Mouse (Mus musculus): ENCODE results near the gene Gm49378. TPM values are rescaled to one million over a fixed set of nuclear protein-coding genes. Genes with fewer than 3 reads are reported as not detected.

Gene Gm49378
- total RNA-seq, 4 experiments from 2014 or later, result 0.67 to 1.6 (median 1.5) TPM

DNA sequence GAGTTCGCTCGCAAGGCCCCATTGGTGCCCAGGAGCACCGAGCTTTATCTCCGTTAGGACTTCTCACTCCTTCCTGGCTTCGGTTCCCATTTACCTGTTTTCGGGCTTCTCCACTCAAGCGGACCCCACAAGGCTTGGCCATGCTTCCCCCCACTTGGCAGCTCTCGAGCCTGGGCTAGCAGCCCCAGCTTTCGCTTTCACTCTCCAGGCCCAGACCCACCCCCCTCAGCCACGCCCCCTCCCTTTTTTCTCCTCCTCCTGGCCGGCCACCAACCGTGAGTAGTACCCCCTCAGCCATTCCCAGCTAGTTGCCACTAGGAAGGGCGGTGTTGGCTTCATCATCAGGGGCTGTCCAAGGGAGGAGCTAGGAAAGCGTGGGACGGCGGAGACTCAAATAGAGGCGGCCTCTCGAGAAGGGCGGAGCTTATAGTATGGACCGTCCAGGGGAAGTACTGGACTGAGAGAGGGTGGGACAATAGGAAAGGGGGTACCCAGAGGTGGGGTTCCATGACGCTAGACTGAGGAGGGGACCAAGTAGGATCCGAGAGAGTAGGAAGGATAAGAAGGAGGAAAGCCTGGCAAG is 46.9 kb downstream of the Gm49378 start, which contains the start of gene Psme2:
Psme2 (minus strand) TSS at position 366 of the 583 bp plus-strand sequence.
- DNase-seq (ENCODE audit: low spot score in 2 of 2), result peak; percentile 89 to 94

- no peak for DNase-seq (ENCODE audit: low spot score in 2 of 2)
These were observed 47.8 kb downstream of the Gm49378 start for GRCm38 (mm10) chr14:55589771-55590448.

- DNase-seq (ENCODE audit: low spot score in 2 of 2), result no peak
These were observed 48.4 kb downstream of the Gm49378 start for GRCm38 (mm10) chr14:55589271-55589670.

GRCm38 (mm10) chr14:55586149-55586548 is 51.5 kb downstream of the Gm49378 start:
- DNase-seq (ENCODE audit: low spot score in 2 of 2), result no peak

GRCm38 (mm10) chr14:55585566-55585960 is 52.1 kb downstream of the Gm49378 start:
- DNase-seq (ENCODE audit: low spot score in 2 of 2), result no peak

DNA sequence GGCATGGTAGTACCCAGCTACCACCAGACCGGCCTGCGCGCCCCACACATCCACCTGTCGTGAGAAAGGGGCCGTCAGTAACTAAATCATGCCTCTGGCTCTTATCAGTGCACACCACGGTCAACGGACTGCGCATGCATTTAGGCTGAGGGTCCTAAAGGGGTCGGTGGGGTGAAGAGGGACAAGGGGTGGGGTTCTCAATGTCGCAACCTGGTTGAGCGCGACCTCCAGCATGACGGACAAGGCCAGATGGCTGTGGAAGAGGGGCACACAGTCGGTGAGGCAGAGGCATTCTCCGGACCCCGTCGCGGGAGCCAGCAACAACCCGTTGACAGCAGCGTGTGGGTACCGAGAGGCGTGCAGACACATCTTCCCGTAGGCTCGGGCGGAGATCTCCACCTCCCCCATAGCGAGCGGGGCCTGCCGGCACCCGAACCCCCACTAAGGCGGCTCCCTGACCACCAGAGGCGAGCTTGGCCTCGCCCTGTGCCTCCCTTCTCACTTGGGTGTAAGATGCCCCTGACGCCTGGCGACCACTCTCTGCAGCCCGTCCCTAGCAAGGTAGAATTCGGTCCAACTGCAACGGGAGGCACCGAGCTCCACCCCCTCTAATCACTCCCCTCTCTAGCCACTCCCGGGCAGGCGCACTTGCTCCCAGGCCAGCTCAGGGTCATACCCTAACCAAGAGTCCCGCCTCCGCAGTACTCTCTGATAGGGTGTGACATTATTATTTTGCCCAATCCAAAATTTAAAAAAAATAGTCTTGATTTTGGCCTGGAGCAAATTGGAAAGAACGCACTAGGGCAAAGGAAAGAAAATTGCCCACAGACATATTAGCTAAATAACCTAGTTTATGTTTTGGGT is 52.8 kb downstream of the Gm49378 start, which contains the start of gene Emc9:
Emc9 (minus strand) TSS at position 601 of the 864 bp plus-strand sequence.
- DNase-seq (ENCODE audit: low spot score in 2 of 2), result peak; percentile 70 to 79

DNA sequence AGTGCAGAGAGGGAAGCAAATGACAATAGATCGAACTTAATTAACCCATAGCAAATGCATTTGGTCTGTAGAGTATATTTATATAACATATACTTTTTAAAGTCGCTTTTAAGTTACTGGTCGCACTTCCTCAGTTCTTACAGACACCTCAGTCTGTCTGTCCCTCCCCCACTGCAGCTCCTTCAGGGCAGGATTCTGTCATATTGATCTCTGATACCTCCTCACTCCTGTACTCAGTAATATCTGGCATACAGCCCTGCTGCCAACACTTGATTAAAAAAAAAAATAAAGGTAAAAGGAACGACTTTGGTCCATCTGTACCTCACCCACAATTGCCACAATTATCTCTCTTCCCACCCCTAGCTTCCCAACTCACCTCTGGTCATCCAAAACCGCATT is 53.4 kb downstream of the Gm49378 start:
- no peak for DNase-seq (ENCODE audit: low spot score in 2 of 2)

DNA sequence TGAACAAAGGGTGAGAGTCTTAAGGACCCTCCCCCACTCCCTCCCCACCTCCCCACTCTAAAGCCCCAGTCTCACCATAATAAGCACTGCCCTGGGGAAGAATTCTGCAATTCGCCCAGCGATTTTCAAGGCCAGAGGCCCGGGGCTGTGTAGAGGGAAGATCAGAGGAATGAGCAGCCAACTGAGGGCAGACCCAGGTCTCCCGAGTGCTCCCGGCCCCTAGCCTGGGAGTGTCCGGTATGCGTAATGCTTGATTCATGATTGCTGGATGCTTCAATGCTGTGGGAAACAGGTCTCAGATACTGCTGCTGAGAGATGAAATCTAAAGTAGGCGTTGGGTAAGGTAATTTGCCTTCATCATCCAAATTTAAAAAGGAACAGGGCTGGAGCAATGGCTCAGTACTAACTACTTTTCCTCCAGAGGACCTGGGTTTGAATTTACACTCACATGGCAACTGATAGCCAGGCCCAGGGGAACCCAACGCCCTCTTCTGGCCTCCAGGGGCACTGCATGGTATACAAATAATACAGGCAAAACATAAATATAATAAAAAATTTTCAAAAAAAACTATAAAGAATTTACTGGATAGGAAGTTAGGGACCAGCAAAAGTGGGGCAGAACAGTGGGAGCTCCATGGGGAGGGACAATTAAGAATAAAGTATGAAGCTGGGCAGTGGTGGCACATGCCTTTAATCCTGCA is 55.6 kb downstream of the Gm49378 start:
- no peak for DNase-seq (ENCODE audit: low spot score in 2 of 2)

GRCm38 (mm10) chr14:55580731-55581130 is 57.0 kb downstream of the Gm49378 start:
- DNase-seq (ENCODE audit: low spot score in 2 of 2), result no peak

DNA sequence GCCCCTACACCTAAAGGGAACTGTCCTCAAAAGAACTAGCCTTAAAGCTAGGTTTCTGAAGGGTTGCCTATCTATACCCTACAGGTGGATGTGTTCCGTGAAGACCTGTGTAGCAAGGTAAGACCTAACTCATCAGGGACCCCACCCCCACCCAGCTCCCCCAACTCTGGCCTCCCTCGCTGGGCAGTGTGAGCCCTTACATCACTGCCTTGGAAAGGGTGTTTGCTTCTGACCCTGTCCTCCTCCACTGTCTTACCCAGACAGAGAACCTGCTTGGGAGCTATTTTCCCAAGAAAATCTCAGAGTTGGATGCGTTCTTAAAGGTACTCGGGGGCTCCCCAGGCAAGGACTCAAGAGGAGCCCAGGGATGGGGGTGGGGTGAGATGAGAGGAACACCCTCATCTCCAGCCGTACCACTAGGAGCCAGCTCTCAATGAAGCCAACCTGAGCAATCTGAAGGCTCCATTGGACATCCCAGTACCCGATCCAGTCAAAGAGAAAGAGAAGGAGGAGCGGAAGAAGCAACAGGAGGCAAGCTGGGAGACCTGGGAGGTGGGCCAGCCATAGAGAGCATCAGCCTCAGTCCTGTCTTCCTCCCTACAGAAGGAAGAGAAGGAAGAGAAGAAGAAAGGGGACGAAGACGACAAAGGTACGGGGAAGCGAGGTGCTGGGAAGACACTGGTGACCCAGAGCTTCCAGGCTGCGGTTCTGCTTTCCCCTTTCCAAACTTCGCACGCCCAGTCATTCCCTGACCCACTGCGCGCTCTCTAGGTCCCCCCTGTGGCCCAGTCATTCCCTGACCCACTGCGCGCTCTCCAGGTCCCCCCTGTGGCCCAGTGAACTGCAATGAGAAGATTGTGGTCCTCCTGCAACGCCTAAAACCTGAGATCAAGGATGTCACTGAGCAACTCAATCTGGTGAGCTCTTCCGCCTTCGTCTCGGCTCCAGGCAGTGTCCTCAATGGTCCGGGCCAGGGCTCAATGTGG is 57.9 kb downstream of the Gm49378 start:
- no peak for DNase-seq (ENCODE audit: low spot score in 2 of 2)

Other genes starting within 250 kb of the Gm49378 start
- 10 to 100 TPM; 22.2 to 45.2 (median 34.7) TPM for gene Dhrs4, start 159.1 kb downstream of the Gm49378 start, total RNA-seq (2022)
- gene Carmil3, start 147.2 kb downstream of the Gm49378 start, total RNA-seq (2022), result under 1 TPM; 0.38 to 0.40 (median 0.39) TPM
- gene Cpne6, start 127.5 kb downstream of the Gm49378 start, total RNA-seq (2022), result not detected
- not detected for gene Nrl, start 112.9 kb downstream of the Gm49378 start, total RNA-seq (2022)
- gene Pck2, start 97.6 kb downstream of the Gm49378 start, total RNA-seq (2022), result 1 to 10 TPM; 2.0 to 3.7 (median 2.5) TPM
- gene Dcaf11, start 77.9 kb downstream of the Gm49378 start, total RNA-seq (2022), result 100 to 1,000 TPM; 135 to 147 (median 143) TPM
- not detected for gene A730061H03Rik, start 77.5 kb downstream of the Gm49378 start, total RNA-seq (2022)
- 100 to 1,000 TPM; 275 to 317 (median 288) TPM for gene Fitm1, start 62.3 kb downstream of the Gm49378 start, total RNA-seq (2022)
- gene Psme1, start 59.8 kb downstream of the Gm49378 start, total RNA-seq (2022), result 10 to 100 TPM; 63.4 to 78.7 (median 78.0) TPM
- gene Emc9, start 52.6 kb downstream of the Gm49378 start, total RNA-seq (2022), result 10 to 100 TPM; 30.6 to 41.6 (median 37.6) TPM
- gene Psme2, start 46.8 kb downstream of the Gm49378 start, total RNA-seq (2022), result 10 to 100 TPM; 50.9 to 72.8 (median 62.7) TPM
- gene Rnf31, start 46.2 kb downstream of the Gm49378 start, total RNA-seq (2022), result 10 to 100 TPM; 14.8 to 18.7 (median 16.6) TPM
- gene Irf9, start 34.3 kb downstream of the Gm49378 start, total RNA-seq (2022), result 1 to 10 TPM; 2.4 to 3.0 (median 2.5) TPM
- not detected for gene Rec8, start 19.9 kb downstream of the Gm49378 start, total RNA-seq (2022)
- 10 to 100 TPM; 80.2 to 99.8 (median 88.9) TPM for gene Ipo4, start 1.9 kb downstream of the Gm49378 start, total RNA-seq (2022)
- gene Tm9sf1, start 5.9 kb upstream of the Gm49378 start, total RNA-seq (2022), result 10 to 100 TPM; 15.6 to 18.3 (median 17.1) TPM
- gene Tssk4, start 12.3 kb upstream of the Gm49378 start, total RNA-seq (2022), result under 1 TPM in 2 of 4 experiments, not detected in 2; 0.22 to 0.29 TPM
- gene Mdp1, start 22.6 kb upstream of the Gm49378 start, total RNA-seq (2022), result 10 to 100 TPM; 18.0 to 23.1 (median 20.7) TPM
- 1 to 10 TPM; 1.6 to 2.4 (median 1.8) TPM for gene Gmpr2, start 34.0 kb upstream of the Gm49378 start, total RNA-seq (2022)
- 100 to 1,000 TPM; 192 to 208 (median 201) TPM for gene Nedd8, start 34.2 kb upstream of the Gm49378 start, total RNA-seq (2022)
- gene Tinf2, start 43.9 kb upstream of the Gm49378 start, total RNA-seq (2022), result 10 to 100 TPM; 13.0 to 17.4 (median 14.6) TPM
- gene Tgm1, start 76.0 kb upstream of the Gm49378 start, total RNA-seq (2022), result under 1 TPM in 3 of 4 experiments, not detected in 1; 0.09 to 0.12 (median 0.11) TPM
- 10 to 100 TPM in 2 of 4 experiments, 1 to 10 TPM in 2; 9.4 to 13.2 (median 11.0) TPM for gene Rabggta, start 84.4 kb upstream of the Gm49378 start, total RNA-seq (2022)
- 10 to 100 TPM; 26.4 to 37.6 (median 31.6) TPM for gene Dhrs1, start 107.8 kb upstream of the Gm49378 start, total RNA-seq (2022)
- gene Nop9, start 107.8 kb upstream of the Gm49378 start, total RNA-seq (2022), result 10 to 100 TPM in 2 of 4 experiments, 1 to 10 TPM in 2; 9.4 to 14.8 (median 10.1) TPM
- gene Cideb, start 120.6 kb upstream of the Gm49378 start, total RNA-seq (2022), result not detected
- gene Ltb4r2, start 123.5 kb upstream of the Gm49378 start, total RNA-seq (2022), result not detected
- under 1 TPM in 1 of 4 experiments, not detected in 3; 0.27 TPM for gene Ltb4r1, start 128.1 kb upstream of the Gm49378 start, total RNA-seq (2022)
- gene Adcy4, start 146.2 kb upstream of the Gm49378 start, total RNA-seq (2022), result 1 to 10 TPM; 3.4 to 7.1 (median 3.6) TPM
- 1 to 10 TPM in 3 of 4 experiments, not detected in 1; 1.0 to 1.3 (median 1.3) TPM for gene Ripk3, start 151.0 kb upstream of the Gm49378 start, total RNA-seq (2022)
- 1 to 10 TPM; 1.9 to 3.3 (median 2.5) TPM for gene Nfatc4, start 185.2 kb upstream of the Gm49378 start, total RNA-seq (2022)
- 1 to 10 TPM; 1.2 to 3.6 (median 1.9) TPM for gene Nynrin, start 216.1 kb upstream of the Gm49378 start, total RNA-seq (2022)
- gene Cbln3, start 246.5 kb upstream of the Gm49378 start, total RNA-seq (2022), result not detected
- gene Khnyn, start 247.1 kb upstream of the Gm49378 start, total RNA-seq (2022), result 1 to 10 TPM; 4.4 to 6.3 (median 4.9) TPM

All from gastrocnemius, adult 8-10 months (tissue).